Mouse (Mus musculus) hindbrain, embryonic 11.5 days (tissue): ENCODE results near the gene Olfr65. TPM values are rescaled to one million over a fixed set of nuclear protein-coding genes. Genes with fewer than 3 reads are reported as not detected.

ENCODE experiments used
- ATAC-seq: fragments of 200-750 bp; cut with Nextera tagmentation; 2 replicates; pipeline ENCODE4 v1.8.0; 2017; ENCODE audit warnings: mild to moderate bottlenecking, moderate TSS enrichment, moderate library complexity; ENCODE audit not compliant: low FRiP score
- DNase-seq: peaks from one replicate; pipeline ENCODE4 v3.0.0-alpha.2; 2015; ENCODE audit warnings: low spot score
- H3K27ac ChIP-seq: fragments of 300-500 bp; sonication (generic); 2 replicates; pipeline ENCODE4 v1.5.1; 2014; ENCODE audit warnings: mild to moderate bottlenecking, low read depth, low read length
- H3K27me3 ChIP-seq: fragments of 300-500 bp; sonication (generic); 2 replicates; pipeline ENCODE4 v1.6.1; 2014; ENCODE audit warnings: mild to moderate bottlenecking, low read length, moderate library complexity, mixed read lengths; ENCODE audit not compliant: control insufficient read depth, insufficient read depth
- H3K36me3 ChIP-seq: fragments of 300-500 bp; sonication (generic); 2 replicates; pipeline ENCODE4 v1.6.1; 2014; ENCODE audit warnings: mild to moderate bottlenecking, low read length, moderate library complexity, mixed read lengths; ENCODE audit not compliant: control insufficient read depth, insufficient read depth
- H3K4me1 ChIP-seq: fragments of 300-500 bp; sonication (generic); replicated peaks from 2 replicates; pipeline ENCODE4 v1.6.1; 2014; ENCODE audit warnings: low read length, mixed read lengths; ENCODE audit not compliant: control insufficient read depth, insufficient read depth
- H3K4me2 ChIP-seq: fragments of 300-500 bp; sonication (generic); replicated peaks from 2 replicates; pipeline ENCODE4 v1.6.1; 2014; ENCODE audit warnings: mild to moderate bottlenecking, low read depth, low read length
- H3K4me3 ChIP-seq: fragments of 300-500 bp; sonication (generic); 2 replicates; pipeline ENCODE4 v1.5.1; 2014; ENCODE audit warnings: low read depth, low read length
- H3K9ac ChIP-seq: fragments of 300-500 bp; sonication (generic); 2 replicates; pipeline ENCODE4 v1.6.1; 2014; ENCODE audit warnings: low read depth, low read length
- H3K9me3 ChIP-seq: fragments of 300-500 bp; sonication (generic); 2 replicates; pipeline ENCODE4 v1.6.1; 2016; ENCODE audit warnings: low read length; ENCODE audit not compliant: control insufficient read depth
- WGBS: fragments of 180-500 bp; shearing (Covaris S2); extraction: QIAGEN DNeasy Blood & Tissue Kit; methylation state at CpG from one replicate; pipeline ENCODE4 v1.1.7; 2014; 5-methylcytosine and 5-hydroxymethylcytosine counted together
- polyA plus RNA-seq: library from polyadenylated mRNA; unstranded; fragments of >200 nt; fragmentation: Nextera tagmentation; extraction: Ambion mirVana; gene quantifications from 2 replicates; pipeline ENCODE4 v1.2.1, GENCODE M21; 2014

The Olfr65 gene
- polyA plus RNA-seq = not detected in 2 replicates

DNA sequence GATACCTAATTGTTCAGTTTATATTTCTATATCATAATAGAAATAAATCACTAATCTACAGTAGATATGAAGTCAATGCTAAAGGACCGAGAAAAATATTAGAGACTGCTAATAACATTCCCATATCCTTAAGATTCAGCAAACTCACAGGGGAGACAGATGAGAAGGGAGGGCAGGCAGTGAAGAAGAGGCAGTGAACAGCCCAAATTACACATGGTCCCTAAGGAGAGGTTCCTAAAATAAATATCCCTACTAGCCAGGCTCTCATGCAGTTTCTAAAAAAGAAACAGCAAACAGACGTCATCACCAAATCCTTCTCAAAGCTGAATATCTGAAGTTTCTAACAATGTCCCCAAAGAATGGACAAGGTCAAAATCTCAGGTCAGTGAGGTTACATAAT, at the start of gene Olfr65:
Gene Olfr65, plus strand, starts transcription at position 301 of the 400 bp plus-strand sequence.
- no peak within 1 kb of the TSS for H3K27ac ChIP-seq
- DNase-seq (no peak), ATAC-seq (no peak)
- no peaks in the 10 kb centered on the region for H3K36me3 ChIP-seq
- no peaks in the 10 kb centered on the region for H3K4me1 ChIP-seq
- no peaks in the 10 kb centered on the region for H3K9me3 ChIP-seq
- no peaks in the 10 kb centered on the region for H3K27me3 ChIP-seq
- WGBS = 82% methylated on average over 2 of the region's 2 CpGs
- H3K9ac ChIP-seq = no peak within 1 kb of the TSS
- H3K4me3 ChIP-seq = no peak within 1 kb of the TSS
- no peak within 1 kb of the TSS for H3K4me2 ChIP-seq

DNA sequence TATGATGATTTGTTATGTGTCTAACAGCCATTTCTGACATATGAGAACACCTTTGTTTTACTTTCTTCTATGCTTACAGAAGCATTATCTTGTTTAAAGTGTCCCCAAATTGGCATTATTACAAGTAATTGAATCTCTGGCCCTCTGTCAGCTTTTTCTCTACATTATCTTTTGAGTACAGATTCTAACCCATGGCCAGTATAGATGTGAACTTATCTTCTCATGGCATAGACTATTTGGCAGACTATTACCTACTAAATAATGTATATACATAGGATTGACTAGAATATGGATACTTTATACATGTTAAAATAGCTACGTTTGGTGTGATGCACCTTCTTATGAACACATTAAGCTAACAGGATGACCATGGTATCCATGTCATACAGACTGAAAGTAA, 48.6 kb upstream of the Olfr65 start:
- no peak for ATAC-seq
- 75% methylated on average over 1 of the region's 1 CpGs for WGBS

DNA sequence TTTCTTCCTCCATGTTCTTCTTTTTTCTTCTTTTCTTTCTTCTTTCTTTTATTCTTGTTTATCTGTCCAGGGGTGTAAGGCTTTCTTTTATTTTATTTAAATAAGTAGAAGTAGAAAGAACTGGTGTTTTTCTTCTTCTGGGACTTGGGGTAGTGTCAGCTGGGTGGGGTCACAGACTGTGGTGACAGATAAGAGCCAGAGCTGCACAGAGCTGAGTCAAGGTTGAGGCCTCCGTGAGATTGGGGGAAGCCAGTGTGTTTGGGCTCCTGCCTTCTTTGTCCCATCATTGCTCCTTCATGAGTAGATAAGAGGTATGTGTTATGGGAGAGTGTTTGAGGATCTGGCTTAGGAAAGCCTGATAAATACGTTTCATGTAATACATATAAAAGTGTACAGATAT, 44.2 kb upstream of the Olfr65 start:
- no peaks in the 10 kb centered on the region for H3K4me1 ChIP-seq
- no peaks in the 10 kb centered on the region for H3K36me3 ChIP-seq
- WGBS = 67% methylated on average over 2 of the region's 2 CpGs
- ATAC-seq (peak; percentile 45; the same call in 1 of the 2 replicates), DNase-seq (no peak)
- H3K27ac ChIP-seq = no peak overlapping the region
- H3K4me2 ChIP-seq = no peak overlapping the region
- H3K4me3 ChIP-seq = no peak overlapping the region
- H3K9ac ChIP-seq = no peak overlapping the region
- no peaks in the 10 kb centered on the region for H3K27me3 ChIP-seq
- H3K9me3 ChIP-seq = no peaks in the 10 kb centered on the region

More for the DNA sequence above, 48.6 kb upstream of the Olfr65 start:
- Histone ChIP-seq H3K4me2 (no peak overlapping the region), H3K9ac (no peak overlapping the region), H3K27me3 (no peaks in the 10 kb centered on the region), H3K4me1 (no peaks in the 10 kb centered on the region), H3K36me3 (no peaks in the 10 kb centered on the region), H3K9me3 (no peaks in the 10 kb centered on the region), H3K27ac (no peak overlapping the region), H3K4me3 (no peak overlapping the region)
- DNase-seq = no peak

DNA sequence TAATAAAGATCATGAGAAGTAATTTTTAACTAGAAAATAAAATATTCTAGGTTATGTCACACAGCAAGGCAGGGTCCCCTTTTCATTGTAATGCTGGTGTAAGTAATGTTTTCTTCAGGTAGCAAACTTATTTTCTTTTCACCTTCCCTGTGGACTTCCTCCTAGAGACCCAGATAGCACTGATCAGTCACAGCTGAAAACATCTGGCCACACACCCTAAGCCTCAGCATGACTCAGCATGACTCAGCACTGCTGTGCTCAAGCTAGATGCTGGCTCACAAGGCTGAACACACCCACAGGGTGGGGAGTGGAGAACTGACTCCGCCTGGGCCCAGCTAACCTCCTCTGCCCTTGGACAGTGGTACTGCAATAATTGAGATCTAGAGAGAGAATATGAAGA, 42.4 kb upstream of the Olfr65 start:
- Histone ChIP-seq H3K4me2 (no peak overlapping the region), H3K27ac (no peak overlapping the region), H3K4me1 (no peaks in the 10 kb centered on the region), H3K4me3 (no peak overlapping the region), H3K9me3 (no peaks in the 10 kb centered on the region), H3K9ac (no peak overlapping the region), H3K36me3 (no peaks in the 10 kb centered on the region), H3K27me3 (no peaks in the 10 kb centered on the region)
- DNase-seq (no peak), ATAC-seq (0 out of 2 replicates have a peak, but pooled peaks have one; percentile 49)
- WGBS = 48% methylated on average over 1 of the region's 1 CpGs

DNA sequence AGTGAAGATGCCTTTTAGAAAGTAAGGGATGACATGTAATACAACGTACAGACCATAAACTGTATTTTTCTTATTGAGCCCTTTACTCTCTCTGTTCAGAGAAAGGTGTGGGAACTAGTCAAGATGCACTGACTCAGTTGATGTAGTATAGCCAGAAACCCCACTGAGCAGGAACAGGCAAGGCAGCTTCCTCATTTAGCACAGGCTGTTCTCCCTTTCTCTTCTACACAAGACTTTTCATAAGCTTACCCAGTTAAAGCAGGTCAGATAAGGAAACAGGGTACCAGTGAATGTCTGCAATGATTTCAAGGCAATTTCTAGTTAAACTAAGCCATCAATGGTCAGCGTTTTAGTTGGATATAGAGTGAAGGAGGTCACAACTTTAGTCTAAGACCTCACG, 41.8 kb upstream of the Olfr65 start:
- WGBS = 81% methylated on average over 3 of the region's 3 CpGs
- no peak overlapping the region for H3K4me3 ChIP-seq
- ATAC-seq = no peak
- no peak overlapping the region for H3K27ac ChIP-seq
- no peak for DNase-seq
- H3K4me2 ChIP-seq = no peak overlapping the region
- H3K27me3 ChIP-seq = no peaks in the 10 kb centered on the region
- no peaks in the 10 kb centered on the region for H3K36me3 ChIP-seq
- no peaks in the 10 kb centered on the region for H3K4me1 ChIP-seq
- H3K9me3 ChIP-seq = no peaks in the 10 kb centered on the region
- H3K9ac ChIP-seq = no peak overlapping the region

DNA sequence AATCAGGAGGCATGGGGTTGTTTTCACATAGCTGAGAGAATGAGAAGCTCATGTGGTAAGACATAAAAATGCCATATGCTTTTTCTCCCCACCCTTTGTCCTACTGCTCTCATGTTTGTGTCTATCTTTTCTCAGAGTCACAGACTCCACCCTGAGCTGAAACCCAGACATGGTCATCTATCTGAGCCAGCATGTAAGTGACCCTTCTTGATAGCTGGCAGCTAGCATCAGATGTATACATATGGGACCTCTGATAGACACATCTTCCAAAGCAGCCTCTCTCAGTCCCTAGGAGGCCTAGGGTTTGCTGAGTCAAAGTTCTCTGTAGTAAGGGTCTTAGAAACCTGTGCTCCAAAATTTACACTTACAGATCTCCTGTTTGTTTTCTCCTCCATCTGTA, 37.6 kb upstream of the Olfr65 start:
- Histone ChIP-seq H3K36me3 (no peaks in the 10 kb centered on the region), H3K27me3 (no peaks in the 10 kb centered on the region), H3K4me2 (no peak overlapping the region), H3K4me3 (no peak overlapping the region), H3K4me1 (no peaks in the 10 kb centered on the region), H3K27ac (no peak overlapping the region), H3K9ac (no peak overlapping the region), H3K9me3 (no peaks in the 10 kb centered on the region)
- ATAC-seq (no peak), DNase-seq (no peak)

DNA sequence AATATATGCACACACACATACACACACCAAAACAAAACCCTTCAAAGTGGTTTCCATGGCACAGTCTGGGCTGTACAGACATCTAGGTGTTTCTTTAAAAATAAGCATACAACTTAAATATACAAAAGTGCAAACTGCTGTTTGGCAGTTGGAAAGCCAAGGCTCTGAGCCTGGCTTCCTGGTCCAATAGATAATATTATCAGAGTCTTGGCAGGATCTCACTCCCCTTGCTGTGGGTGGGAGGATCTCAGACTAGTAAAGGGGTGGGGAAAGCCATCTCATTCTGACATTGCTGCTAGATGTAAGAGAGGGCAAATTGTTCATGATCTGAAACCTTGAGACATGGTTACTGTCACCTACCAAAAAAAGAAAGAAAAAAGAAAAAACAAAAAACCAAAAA, 32.6 kb upstream of the Olfr65 start:
- Histone ChIP-seq H3K4me2 (no peak overlapping the region), H3K9me3 (no peaks in the 10 kb centered on the region), H3K4me1 (no peaks in the 10 kb centered on the region), H3K36me3 (no peaks in the 10 kb centered on the region), H3K27ac (no peak overlapping the region), H3K9ac (no peak overlapping the region), H3K27me3 (no peaks in the 10 kb centered on the region), H3K4me3 (no peak overlapping the region)
- DNase-seq (no peak), ATAC-seq (no peak)

DNA sequence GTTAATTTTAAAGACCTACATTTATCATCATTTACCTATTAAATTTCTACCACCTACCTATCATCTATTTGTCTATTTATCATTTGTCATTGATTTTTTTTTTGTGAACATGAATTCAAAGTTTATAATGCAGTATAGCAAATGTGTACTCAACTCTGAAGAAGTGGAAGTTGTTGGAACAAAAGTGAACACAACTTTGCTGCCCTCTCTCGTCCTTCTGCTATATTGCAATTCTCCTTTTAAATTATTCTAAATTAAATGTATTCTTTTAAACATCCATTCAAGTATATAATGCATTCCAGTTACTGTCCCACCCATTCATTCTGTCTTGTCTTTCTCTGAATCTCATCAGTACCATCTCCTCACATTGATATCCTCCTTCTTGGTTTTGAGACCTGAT, 30.2 kb upstream of the Olfr65 start:
- H3K27ac ChIP-seq = no peak overlapping the region
- no peak overlapping the region for H3K4me3 ChIP-seq
- H3K9me3 ChIP-seq = no peaks in the 10 kb centered on the region
- no peaks in the 10 kb centered on the region for H3K27me3 ChIP-seq
- H3K4me2 ChIP-seq = no peak overlapping the region
- H3K36me3 ChIP-seq = no peaks in the 10 kb centered on the region
- WGBS = 8% methylated on average over 1 of the region's 1 CpGs
- H3K4me1 ChIP-seq = no peaks in the 10 kb centered on the region
- no peak for ATAC-seq
- no peak overlapping the region for H3K9ac ChIP-seq
- peak; percentile 39 for DNase-seq

DNA sequence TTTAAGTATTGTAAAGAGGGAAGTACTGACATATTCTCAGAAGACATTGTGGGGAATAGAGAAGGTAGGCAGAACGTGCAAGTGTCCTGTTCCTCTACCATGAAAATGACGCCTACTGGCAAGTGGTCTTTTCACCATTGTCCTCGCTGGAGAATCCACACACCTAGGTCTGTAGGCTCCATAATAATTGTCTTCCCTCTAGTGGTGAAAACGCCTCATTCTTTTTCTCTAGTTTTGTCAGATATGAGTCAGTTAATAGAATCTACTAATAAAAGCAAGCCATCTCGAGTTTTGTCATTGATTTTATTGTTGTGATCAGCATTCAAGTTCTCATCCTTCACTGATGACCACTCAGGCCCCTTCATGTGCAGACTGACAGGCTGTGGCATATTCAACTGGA, 28.8 kb upstream of the Olfr65 start:
- no peak overlapping the region for H3K4me2 ChIP-seq
- H3K4me3 ChIP-seq = no peak overlapping the region
- H3K9ac ChIP-seq = no peak overlapping the region
- no peaks in the 10 kb centered on the region for H3K9me3 ChIP-seq
- no peaks in the 10 kb centered on the region for H3K27me3 ChIP-seq
- WGBS = 54% methylated on average over 5 of the region's 5 CpGs
- no peak for DNase-seq
- no peak overlapping the region for H3K27ac ChIP-seq
- no peaks in the 10 kb centered on the region for H3K4me1 ChIP-seq
- H3K36me3 ChIP-seq = no peaks in the 10 kb centered on the region
- ATAC-seq = no peak
